Mouse (Mus musculus) hindbrain, embryonic 12.5 days (tissue): Measurements from ENCODE around the gene Sat1. TPM values are rescaled to one million over a fixed set of nuclear protein-coding genes. Genes with fewer than 3 reads are reported as not detected.
"Not testable (repeated sequence)": the region's sequence is repeated elsewhere in the genome, so short reads cannot be mapped to it uniquely, and the experiment has no call there.

Source experiments
- ATAC-seq: fragments of 200-750 bp; cut with Nextera tagmentation; 2 replicates; pipeline ENCODE4 v1.8.0; 2017; ENCODE audit warnings: moderate TSS enrichment; ENCODE audit not compliant: low FRiP score
- H3K27ac ChIP-seq: fragments of 300-500 bp; sonication (generic); 2 replicates; pipeline ENCODE4 v1.5.1; 2016; ENCODE audit warnings: mild to moderate bottlenecking
- H3K27me3 ChIP-seq: fragments of 300-500 bp; sonication (generic); 2 replicates; pipeline ENCODE4 v1.6.1; 2016; ENCODE audit warnings: mild to moderate bottlenecking
- H3K36me3 ChIP-seq: fragments of 300-500 bp; sonication (generic); 2 replicates; pipeline ENCODE4 v1.6.1; 2016; ENCODE audit warnings: mild to moderate bottlenecking
- H3K4me1 ChIP-seq: fragments of 300-500 bp; sonication (generic); 2 replicates; pipeline ENCODE4 v1.6.1; 2016
- H3K4me2 ChIP-seq: fragments of 300-500 bp; sonication (generic); replicated peaks from 2 replicates; pipeline ENCODE4 v1.6.1; 2016; ENCODE audit warnings: mild to moderate bottlenecking
- H3K4me3 ChIP-seq: fragments of 300-500 bp; sonication (generic); 2 replicates; pipeline ENCODE4 v1.5.1; 2016; ENCODE audit warnings: mild to moderate bottlenecking
- H3K9ac ChIP-seq: fragments of 300-500 bp; sonication (generic); 2 replicates; pipeline ENCODE4 v1.6.1; 2016; ENCODE audit warnings: mild to moderate bottlenecking, moderate library complexity
- H3K9me3 ChIP-seq: fragments of 300-500 bp; sonication (generic); replicated peaks from 2 replicates; pipeline ENCODE4 v1.6.1; 2016; ENCODE audit warnings: mild to moderate bottlenecking
- WGBS: fragments of 180-500 bp; shearing (Covaris S2); methylation state at CpG from one replicate; pipeline ENCODE4 v1.1.7; 2016; 5-methylcytosine and 5-hydroxymethylcytosine counted together
- polyA plus RNA-seq: library from polyadenylated mRNA; unstranded; fragments of >200 nt; fragmentation: Nextera tagmentation; extraction: Ambion mirVana; gene quantifications from 2 replicates; pipeline ENCODE4 v1.2.1, GENCODE M21; 2016

Sat1 gene
- polyA plus RNA-seq: 72.1 and 78.5 TPM in 2 replicates

DNA sequence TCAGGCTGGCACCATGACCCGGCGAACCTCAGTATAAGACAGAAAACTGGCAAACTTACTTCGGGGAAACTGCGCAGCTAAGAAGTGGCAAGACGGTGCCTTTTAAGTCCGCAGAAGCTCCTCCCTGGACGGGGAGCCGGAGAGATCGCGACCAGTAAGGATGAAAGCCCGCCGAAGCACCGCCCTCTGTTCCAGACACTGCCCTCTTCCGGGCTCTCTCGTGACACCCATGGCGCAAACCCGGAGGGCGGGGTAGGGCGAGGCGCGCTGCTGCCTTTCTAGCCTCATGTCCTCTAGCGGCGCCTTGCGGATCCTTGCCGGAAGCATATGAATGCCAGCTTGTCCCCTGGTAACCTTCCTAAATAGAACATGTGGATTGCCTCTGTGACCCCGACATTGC, at the start of gene Sat1:
Gene Sat1, minus strand, starts transcription at position 179 of the 400 bp plus-strand sequence.
- Histone ChIP-seq H3K4me3 (peak within 1 kb of the TSS; percentile 43), H3K27me3 (no peaks in the 10 kb centered on the region), H3K36me3 (no peaks in the 10 kb centered on the region), H3K4me2 (peak within 1 kb of the TSS; percentile 51), H3K27ac (no peak within 1 kb of the TSS), H3K9ac (peak within 1 kb of the TSS; percentile 41), H3K4me1 (no peaks in the 10 kb centered on the region), H3K9me3 (no peaks in the 10 kb centered on the region)
- peak; percentile 99 for ATAC-seq
- WGBS: 18% methylated on average over 26 of the region's 26 CpGs

GRCm38 (mm10) chrX:155262915-155263252, 46.6 kb upstream of the Sat1 start:
- no peaks in the 10 kb centered on the region for H3K9me3 ChIP-seq
- H3K9ac ChIP-seq: peak overlapping the region; percentile 43; the same call in 1 of the 2 replicates
- no peaks in the 10 kb centered on the region for H3K36me3 ChIP-seq
- peak overlapping the region; percentile 54 for H3K4me2 ChIP-seq
- peak overlapping the region; percentile 49 for H3K4me3 ChIP-seq
- H3K27me3 ChIP-seq: no peaks in the 10 kb centered on the region
- H3K4me1 ChIP-seq: no peaks in the 10 kb centered on the region
- no peak for ATAC-seq
- H3K27ac ChIP-seq: no peak overlapping the region
- WGBS: 40% methylated on average over 1 of the region's 1 CpGs

DNA sequence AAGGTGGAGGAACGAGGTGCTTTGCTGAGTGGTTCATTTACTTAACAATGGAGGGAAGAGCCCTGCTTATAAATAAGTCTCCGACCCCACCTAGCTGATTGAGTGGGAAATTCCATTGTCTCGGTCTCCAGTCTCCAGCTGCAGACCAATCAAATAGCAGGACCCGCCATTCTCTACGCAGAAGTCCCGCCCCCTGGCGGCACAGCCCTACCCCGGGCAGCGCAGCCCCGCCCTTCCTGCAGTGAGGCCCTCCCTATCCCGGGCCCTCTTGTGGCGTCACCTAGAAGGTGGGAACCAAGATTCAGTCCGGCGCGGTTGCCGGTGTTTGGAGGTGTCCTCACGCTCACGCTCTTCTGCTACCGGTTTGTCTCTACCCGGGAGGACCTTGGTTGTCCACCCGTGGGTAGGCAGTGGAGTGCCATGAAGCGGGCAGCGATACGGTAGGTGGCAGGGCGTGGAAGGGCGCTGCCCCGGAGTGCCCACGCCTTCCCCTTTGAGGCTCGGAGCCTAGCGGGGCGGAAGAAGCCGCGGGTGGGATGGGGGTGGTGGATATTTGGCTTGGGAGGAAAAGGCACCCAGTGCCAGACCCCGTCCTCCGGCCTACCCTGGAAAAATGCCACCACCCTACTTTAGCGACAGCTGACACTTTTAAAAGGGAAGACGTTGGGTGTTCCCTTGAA, 46.1 kb upstream of the Sat1 start, which contains the start of gene Acot9:
Gene Acot9, plus strand, starts transcription at position 209 of the 680 bp plus-strand sequence.
- 21% methylated on average over 37 of the region's 37 CpGs for WGBS
- no peaks in the 10 kb centered on the region for H3K4me1 ChIP-seq
- H3K4me3 ChIP-seq: peak within 1 kb of the TSS; percentile 49
- ATAC-seq: peak; percentile 99
- peak within 1 kb of the TSS; percentile 43 for H3K9ac ChIP-seq
- no peaks in the 10 kb centered on the region for H3K9me3 ChIP-seq
- 0 out of 2 replicates have a peak within 1 kb of the TSS, but pooled peaks have one; percentile 7 for H3K27ac ChIP-seq
- H3K4me2 ChIP-seq: peak within 1 kb of the TSS; percentile 54
- no peaks in the 10 kb centered on the region for H3K27me3 ChIP-seq
- no peaks in the 10 kb centered on the region for H3K36me3 ChIP-seq

DNA sequence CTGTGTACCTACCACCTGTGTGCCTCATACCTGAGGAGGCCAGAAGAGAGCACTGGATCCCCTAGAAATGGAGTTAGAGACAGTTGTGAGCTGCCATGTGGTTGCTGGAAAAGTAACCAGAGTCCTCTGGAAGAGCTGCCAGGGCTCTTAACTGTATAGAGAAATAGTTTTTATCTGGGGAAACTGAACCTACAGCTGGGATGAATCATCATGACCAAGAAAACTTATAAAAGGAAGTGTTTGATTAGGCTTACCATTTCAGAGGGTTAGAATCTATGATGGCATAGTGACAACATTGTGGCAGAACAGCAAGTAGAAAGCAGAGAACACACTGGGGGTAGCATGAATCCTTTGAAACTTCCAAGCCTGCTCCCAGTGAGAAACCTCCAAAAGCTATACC, 40.6 kb upstream of the Sat1 start:
- H3K4me3 ChIP-seq: no peak overlapping the region
- H3K27ac ChIP-seq: no peak overlapping the region
- no peak for ATAC-seq
- no peak overlapping the region for H3K9ac ChIP-seq
- H3K4me1 ChIP-seq: no peaks in the 10 kb centered on the region
- H3K9me3 ChIP-seq: no peaks in the 10 kb centered on the region
- H3K27me3 ChIP-seq: no peaks in the 10 kb centered on the region
- no peaks in the 10 kb centered on the region for H3K36me3 ChIP-seq
- no peak overlapping the region for H3K4me2 ChIP-seq

DNA sequence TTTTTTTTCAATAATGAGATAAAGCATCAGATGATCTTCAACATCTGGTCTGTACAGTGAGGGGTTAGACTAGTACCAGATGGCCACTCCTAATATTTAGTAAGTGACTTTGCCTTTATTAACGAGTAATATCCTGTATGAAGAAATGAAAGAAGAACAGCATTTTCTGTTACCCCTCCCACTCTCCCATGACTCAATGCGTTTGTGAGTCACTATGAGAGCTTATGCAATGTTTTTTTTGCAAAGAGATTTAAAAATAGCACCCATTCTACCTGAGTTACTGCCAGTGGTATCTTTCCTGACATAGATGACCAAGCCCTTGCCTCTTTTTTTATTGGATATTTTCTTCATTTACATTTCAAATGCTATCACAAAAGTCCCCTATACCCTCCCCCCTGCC, 2.0 kb upstream of the Sat1 start:
- H3K27ac ChIP-seq: no peak overlapping the region
- no peak for ATAC-seq
- no peak overlapping the region for H3K9ac ChIP-seq
- no peaks in the 10 kb centered on the region for H3K9me3 ChIP-seq
- no peak overlapping the region for H3K4me2 ChIP-seq
- no peak overlapping the region for H3K4me3 ChIP-seq
- H3K36me3 ChIP-seq: no peaks in the 10 kb centered on the region
- H3K27me3 ChIP-seq: no peaks in the 10 kb centered on the region
- WGBS: 75% methylated on average over 2 of the region's 2 CpGs
- no peaks in the 10 kb centered on the region for H3K4me1 ChIP-seq

- Histone ChIP-seq H3K9me3 (no peaks in the 10 kb centered on the region), H3K27ac (no peak overlapping the region)
- WGBS: 31% methylated on average over 23 of the region's 24 CpGs
Measured at GRCm38 (mm10) chrX:155215501-155216248, 574 bp downstream of the Sat1 start.

GRCm38 (mm10) chrX:155214291-155215136, 1.7 kb downstream of the Sat1 start:
- no peak overlapping the region for H3K4me2 ChIP-seq
- 86% methylated on average over 5 of the region's 5 CpGs for WGBS
- H3K9ac ChIP-seq: no peak overlapping the region
- H3K27ac ChIP-seq: no peak overlapping the region
- H3K27me3 ChIP-seq: no peaks in the 10 kb centered on the region
- no peaks in the 10 kb centered on the region for H3K9me3 ChIP-seq
- H3K4me1 ChIP-seq: no peaks in the 10 kb centered on the region
- H3K4me3 ChIP-seq: no peak overlapping the region
- no peaks in the 10 kb centered on the region for H3K36me3 ChIP-seq
- no peak for ATAC-seq

More at GRCm38 (mm10) chrX:155215501-155216248, 574 bp downstream of the Sat1 start:
- no peaks in the 10 kb centered on the region for H3K4me1 ChIP-seq
- peak overlapping the region; percentile 51 for H3K4me2 ChIP-seq
- ATAC-seq: peak; percentile 83
- peak overlapping the region; percentile 43 for H3K4me3 ChIP-seq
- peak overlapping the region; percentile 41 for H3K9ac ChIP-seq
- H3K27me3 ChIP-seq: no peaks in the 10 kb centered on the region
- H3K36me3 ChIP-seq: no peaks in the 10 kb centered on the region

DNA sequence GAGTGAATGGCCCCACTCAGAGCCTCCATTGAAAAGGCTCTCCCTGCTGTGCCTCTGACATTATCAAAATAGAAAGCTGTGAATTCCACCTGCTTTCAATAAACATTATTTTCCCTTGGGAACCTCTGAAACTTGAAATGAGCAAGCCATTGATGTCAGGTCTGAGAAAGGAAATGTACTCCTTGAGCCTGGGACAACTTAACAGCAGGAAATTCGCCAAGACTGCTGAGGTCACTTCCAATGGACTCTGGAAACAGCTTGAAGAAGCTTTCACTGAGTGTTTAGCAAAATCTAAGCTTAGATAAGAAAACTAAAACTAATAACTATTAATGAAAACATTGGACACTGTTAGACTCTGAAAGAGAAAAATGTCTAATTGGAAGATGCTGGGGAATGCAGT, 7.6 kb downstream of the Sat1 start:
- Histone ChIP-seq H3K4me1 (no peaks in the 10 kb centered on the region), H3K27me3 (no peaks in the 10 kb centered on the region), H3K4me3 (no peak overlapping the region), H3K9ac (no peak overlapping the region), H3K4me2 (no peak overlapping the region), H3K9me3 (no peaks in the 10 kb centered on the region), H3K27ac (no peak overlapping the region), H3K36me3 (no peaks in the 10 kb centered on the region)
- ATAC-seq: no peak
- 20% methylated on average over 1 of the region's 1 CpGs for WGBS

GRCm38 (mm10) chrX:155205436-155205835, 10.8 kb downstream of the Sat1 start:
- not testable (repeated sequence) for H3K4me2 ChIP-seq, H3K9ac ChIP-seq, H3K4me1 ChIP-seq, H3K27me3 ChIP-seq, H3K9me3 ChIP-seq, H3K27ac ChIP-seq, H3K4me3 ChIP-seq, H3K36me3 ChIP-seq, ATAC-seq
- 90% methylated on average over 2 of the region's 2 CpGs for WGBS

GRCm38 (mm10) chrX:155202406-155203305, 13.6 kb downstream of the Sat1 start:
- no peak overlapping the region for H3K4me2 ChIP-seq
- no peaks in the 10 kb centered on the region for H3K36me3 ChIP-seq
- no peak overlapping the region for H3K4me3 ChIP-seq
- H3K9me3 ChIP-seq: no peaks in the 10 kb centered on the region
- no peaks in the 10 kb centered on the region for H3K4me1 ChIP-seq
- H3K9ac ChIP-seq: no peak overlapping the region
- ATAC-seq: no peak
- no peaks in the 10 kb centered on the region for H3K27me3 ChIP-seq
- no peak overlapping the region for H3K27ac ChIP-seq
- WGBS: 76% methylated on average over 2 of the region's 2 CpGs

DNA sequence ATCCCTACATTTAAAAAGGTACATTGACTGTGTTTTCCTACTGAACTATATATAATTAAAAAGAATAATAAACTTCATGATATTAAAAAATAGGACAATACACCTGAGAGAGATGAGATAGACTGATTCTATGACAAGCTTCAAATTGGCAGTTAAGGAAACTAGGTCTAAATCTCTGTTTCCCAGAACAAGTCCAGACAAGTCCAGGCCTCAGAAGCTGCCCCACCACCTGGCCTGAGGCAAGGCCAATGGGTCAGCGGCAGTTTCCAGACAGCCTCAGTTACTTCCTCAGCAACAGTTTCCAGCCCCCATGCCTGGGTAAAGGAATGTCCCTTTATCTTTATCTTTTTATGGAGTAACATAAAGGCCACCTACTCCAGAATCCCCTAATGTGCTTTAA, 14.4 kb downstream of the Sat1 start:
- H3K9ac ChIP-seq: no peak overlapping the region
- no peak overlapping the region for H3K27ac ChIP-seq
- 82% methylated on average over 1 of the region's 1 CpGs for WGBS
- no peaks in the 10 kb centered on the region for H3K36me3 ChIP-seq
- H3K9me3 ChIP-seq: no peaks in the 10 kb centered on the region
- no peak overlapping the region for H3K4me2 ChIP-seq
- no peaks in the 10 kb centered on the region for H3K27me3 ChIP-seq
- H3K4me1 ChIP-seq: no peaks in the 10 kb centered on the region
- ATAC-seq: no peak
- H3K4me3 ChIP-seq: no peak overlapping the region
